Mouse (Mus musculus): ENCODE data around the gene Tm9sf4.
A peak's percentile ranks its signal among the peaks of the same experiment; 100 is the strongest.

Gene Tm9sf4

DNA sequence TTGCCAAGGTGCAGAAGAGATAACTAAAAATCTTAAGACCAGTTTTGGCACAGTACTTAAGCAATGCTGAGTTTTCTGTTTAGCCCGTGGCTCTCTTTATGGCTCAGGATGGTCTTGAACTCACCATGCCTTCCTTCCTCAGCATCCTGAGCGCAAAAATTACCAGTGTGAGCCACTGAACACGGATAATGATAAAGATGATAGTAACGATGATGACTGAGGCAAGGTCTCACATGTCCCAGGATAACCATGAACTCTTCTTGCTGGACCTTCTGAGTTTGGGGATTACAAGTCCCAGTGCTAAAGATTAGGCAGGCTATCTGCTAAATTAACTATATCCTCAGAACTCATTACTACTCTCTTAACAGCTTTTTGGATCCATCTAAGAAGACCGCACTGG is 970 bp upstream of the Tm9sf4 start:
- no peak for DNase-seq

DNA sequence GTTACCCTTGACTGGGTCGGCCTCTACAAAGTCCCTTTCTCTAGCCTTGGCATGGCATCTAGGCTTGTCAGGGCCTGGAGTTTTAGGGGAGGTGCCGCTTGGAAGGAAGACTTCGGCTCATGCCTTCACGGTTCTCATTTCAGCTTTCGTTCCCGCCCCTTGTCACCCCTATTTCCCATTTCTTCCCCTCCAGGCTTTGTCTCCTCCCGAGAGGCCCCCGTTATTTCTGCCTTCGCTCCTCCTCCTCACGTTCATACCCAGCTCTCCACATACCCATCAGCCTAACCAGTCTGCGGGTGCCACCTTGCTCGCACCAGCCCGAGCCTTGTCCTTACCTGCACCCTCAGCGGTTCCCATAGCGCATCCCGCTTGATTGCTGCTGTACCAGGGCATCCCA is 579 bp downstream of the Tm9sf4 start:
- no peak for DNase-seq

DNA sequence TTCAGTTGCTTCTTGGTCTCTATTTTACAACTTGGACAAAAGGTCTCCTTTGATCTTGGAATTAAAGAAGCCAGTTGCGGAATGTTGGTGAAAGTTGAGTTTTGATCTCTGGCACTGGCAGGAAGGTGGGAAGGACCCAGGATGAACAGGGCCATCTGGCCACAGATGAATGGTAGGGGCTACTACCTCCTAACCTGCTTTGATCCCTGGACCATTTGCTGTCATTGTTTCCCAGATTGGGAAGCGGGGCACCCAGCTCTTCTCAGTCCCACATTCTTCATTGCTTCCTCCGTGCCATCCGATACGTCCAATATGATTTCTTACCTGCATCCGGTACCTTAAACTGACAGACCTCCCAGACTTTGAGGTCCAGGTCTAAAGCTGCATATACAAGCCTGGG is 6.0 kb downstream of the Tm9sf4 start:
- no peak for DNase-seq

DNA sequence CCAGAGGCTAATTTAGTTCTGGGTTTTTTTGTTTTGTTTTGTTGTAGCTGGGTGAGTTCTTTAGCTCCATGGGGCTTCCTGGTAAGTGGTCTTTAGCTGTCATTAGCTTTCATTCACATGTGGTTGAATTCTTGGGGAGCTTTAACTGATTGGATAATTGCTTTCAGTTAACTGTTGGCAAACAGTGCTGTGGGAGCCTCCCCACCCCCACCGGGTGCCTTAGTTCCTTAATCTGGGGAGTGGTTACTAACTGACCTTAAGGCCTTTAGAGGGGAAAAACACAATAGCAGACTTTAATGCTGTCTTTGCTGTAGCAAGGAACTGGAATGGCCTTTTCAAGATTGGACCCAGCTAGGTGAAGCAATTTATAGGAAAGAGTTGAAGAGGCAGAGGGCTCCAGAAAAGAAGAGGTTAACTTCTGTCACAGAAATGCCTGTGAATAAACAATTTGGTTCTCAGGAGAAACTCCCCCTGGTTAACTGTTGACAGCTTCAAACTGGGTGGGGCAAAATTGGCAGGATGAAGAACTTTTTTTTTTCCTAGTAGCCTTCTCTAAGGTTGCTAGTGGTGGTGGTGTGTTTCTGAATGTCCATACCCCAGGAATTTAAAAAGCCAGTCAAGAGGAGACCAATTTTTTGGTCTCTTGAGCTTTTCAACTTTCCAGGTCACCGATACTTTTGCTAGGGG is 7.2 kb downstream of the Tm9sf4 start:
- DNase-seq = no peak

DNA sequence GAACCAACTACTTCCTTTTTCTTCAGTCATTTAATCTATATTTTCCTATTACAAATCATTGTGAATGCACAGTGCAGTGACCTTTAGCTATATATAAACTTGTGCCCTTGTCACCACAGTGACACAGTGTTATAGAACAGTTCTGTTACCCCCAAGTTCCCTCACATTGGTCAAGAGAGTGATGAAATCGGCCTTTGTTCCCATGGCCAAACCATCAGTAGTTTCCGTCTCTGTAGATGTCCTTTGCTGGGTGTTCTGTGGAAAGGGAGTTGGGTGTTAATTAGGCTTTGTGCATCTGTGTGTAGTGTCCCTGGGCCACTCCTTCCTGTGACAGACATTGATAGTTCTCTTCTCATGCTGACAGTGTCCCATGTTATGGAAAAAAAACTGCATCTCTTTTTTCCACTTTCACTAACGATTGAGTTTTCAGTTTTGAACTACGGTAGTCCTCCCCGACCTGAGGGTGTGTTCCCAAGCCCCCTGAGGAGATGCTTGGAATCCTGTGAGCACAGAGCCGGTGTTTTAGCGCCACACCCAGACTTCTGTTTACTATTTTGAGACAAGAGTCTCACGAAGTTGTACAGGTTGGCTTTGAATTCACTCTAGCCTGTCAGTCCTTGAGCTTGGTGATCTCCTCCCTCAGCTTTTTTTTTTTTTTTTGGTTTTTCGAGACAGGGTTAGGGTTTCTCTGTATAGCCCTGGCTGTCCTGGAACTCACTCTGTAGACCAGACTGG is 9.6 kb downstream of the Tm9sf4 start:
- DNase-seq = no peak

DNA sequence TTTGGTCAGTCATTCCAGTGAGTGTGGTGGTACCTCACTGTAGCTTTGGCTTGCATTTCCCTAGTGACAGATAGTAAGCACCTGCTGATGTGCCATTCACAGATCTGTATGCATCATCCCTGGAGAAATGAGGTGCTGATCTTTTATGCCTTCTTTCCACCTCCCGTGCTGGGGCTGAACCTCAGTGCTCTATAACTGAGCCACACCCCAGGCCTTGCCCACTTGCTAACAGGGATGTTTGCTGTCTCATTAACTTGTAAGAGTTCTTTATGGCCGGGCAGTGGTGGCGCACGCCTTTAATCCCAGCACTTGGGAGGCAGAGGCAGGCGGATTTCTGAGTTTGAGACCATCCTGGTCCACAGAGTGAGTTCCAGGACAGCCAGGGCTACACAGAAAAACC is 10.9 kb downstream of the Tm9sf4 start:
- DNase-seq = no peak

DNA sequence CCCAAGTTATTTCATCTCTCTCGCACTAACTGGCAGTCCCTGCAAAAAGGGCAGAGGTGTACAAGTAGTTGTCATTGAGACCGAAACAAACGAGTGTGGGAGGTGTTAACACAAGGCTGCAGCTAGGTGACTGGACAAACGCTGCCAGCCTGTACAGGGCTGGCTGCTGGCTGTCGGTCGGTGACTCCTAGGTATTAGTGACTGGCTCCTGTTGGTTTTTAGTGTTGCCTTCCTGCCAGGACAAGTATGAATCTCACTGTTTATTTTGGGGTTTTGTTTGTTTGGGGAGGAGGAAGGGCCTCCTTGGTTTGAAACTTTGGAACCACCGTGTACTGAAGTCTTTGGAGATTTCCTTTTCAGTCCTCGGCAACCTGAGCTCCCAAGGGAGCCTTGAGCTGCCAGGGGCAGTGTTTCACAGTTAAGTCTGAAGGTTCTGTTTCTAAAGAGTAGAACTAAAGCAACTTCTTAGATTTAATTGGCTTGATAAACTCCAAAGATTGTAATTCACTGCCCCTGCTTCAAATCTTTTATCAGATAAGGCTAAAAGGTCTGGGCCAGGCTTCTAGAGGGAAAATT is 15.0 kb downstream of the Tm9sf4 start:
- DNase-seq = no peak

DNA sequence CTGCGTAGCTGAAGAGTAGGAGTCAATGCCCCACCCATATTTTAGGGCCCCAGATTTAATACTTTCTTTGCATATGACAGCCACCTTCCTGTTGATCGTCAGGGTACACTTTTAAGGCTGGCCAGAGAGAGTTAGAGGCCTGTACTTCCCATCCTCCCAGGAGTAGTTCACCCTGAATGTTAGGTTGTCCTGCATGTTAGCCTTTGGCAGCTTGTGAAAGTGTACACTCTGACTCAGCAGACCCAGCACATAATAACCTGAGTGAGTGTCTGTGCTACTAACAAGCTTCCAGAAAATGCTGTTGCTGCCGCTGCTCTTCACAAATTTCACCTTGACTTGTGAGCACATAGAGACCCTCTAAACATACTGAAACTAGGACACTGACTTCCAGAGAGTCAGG is 16.1 kb downstream of the Tm9sf4 start:
- DNase-seq = no peak

DNA sequence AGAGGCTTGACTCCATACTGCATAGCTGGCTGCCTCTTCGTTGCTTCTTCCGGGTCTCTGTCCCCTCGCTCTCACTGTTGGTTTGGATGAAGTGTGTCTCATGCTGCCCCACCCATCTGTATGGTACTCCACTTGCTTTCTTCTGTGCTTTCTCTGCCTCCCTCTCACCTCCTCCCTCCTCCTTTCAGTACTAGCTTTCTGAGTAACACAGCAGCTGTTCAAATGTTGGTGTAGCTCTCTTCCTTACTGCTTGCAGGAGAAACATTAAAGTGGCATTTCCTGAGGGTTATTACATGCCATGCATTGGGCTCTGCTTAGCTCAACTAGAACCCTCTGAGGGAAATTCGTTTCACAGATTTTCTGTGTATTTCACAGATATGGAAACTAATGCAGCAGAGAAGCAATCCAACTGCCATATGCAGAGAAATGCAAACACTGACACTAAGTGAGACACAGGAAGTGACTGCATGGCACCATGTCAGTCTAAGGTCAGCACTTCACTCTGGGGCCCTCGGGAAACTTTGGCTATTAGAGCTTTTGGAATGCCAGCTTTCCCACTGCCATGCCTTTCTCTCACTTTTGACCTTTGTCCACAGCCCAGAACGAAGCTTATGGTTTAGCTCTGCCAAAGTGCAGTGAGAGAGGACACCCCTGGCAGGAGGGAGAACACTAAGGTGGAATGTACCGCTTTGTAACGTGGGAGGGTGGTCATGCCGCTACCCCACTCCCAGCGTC is 18.2 kb downstream of the Tm9sf4 start:
- DNase-seq = no peak

DNA sequence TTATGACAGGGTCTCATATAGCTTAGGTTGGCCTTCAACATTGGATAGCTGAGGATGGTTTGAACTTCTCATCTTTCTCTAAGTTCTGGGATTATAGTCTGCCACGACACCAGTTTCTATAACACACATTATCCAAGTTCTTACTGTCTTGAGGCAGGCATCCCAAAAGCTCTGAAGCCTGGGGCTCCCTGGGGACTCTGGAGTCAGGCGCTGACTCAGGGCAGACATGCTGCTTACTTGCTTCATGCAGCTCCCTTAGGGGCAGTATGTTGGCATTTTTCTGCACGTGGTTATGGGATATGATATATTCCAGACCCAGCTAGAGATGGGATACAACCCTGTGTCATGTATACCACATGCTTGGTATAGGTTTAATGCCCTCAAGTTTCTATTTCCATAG is 18.9 kb downstream of the Tm9sf4 start:
- no peak for DNase-seq

DNA sequence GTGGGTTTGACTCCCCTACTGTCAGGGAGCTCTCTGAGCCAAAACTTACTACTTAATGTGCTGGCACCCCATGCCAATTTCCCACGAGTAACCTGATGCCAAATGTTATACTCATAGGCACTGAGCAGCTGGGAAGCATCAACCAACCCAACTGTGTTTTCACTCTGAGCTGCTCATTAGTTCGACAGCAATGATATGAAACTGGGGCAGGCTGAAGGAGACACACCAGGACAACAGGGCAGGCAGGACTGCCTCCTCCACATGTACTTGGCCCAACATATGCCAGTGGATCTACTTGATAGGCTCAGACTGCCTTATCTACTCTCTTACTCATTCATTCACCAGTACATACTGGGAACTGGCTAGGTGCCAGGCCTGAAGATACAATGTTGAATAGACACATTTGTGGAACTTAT is 25.1 kb downstream of the Tm9sf4 start:
- peak; percentile 12 to 39 for DNase-seq

DNA sequence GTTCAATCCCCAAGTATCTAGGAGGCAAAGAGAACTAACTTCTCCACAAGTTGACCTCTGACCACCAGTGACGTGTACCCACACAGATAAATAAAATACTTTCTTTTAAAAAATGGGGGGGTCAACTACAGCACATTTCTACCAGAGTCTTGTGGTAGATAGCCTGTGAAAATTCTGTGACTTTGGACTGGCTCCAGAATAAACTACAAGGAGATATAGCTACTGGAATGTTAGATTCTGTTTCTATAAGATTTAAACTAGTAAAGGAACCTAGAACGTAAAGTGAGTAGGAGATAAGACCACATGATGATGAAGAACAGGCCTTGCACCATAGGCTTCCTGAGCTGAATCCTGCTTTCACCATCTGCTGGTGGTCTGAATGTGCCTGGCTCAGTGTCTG is 26.7 kb downstream of the Tm9sf4 start:
- DNase-seq = no peak

DNA sequence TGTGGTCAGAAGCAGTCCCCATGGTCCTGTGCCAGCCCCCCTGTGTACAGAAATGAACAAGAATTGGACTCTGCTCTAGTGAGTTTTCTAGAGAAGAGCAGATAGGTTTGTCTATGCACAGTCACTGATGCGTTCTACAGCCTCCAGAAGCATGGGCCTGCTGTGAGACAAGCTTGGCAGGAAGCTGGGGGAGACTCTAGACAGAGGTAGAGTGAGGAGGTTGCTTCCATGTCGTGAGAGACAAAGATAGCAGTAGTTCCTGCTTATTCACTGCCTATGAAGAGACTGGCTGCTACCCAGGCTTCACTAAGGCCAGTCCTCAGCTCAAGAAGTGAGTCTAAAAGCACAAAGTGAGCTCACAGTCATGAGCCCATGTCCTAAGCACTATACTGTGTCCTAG is 30.1 kb downstream of the Tm9sf4 start:
- DNase-seq = no peak

DNA sequence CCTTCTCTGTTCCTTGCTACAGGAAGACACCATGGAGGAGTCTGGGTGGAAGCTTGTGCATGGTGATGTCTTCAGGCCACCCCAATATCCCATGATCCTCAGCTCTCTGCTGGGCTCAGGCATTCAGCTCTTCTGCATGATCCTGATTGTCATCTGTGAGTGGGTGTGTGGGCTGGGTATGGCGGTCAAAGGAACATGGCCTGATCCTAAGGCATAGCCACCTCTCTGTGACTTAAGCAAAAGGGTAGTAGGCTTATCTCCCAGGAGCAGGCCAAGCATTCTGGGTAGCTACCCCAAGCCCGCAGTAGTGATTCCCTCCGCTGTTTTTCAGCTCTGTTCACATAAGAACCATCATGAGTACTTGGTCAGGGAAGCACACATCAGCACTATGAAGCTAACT is 33.2 kb downstream of the Tm9sf4 start:
- DNase-seq = no peak

DNA sequence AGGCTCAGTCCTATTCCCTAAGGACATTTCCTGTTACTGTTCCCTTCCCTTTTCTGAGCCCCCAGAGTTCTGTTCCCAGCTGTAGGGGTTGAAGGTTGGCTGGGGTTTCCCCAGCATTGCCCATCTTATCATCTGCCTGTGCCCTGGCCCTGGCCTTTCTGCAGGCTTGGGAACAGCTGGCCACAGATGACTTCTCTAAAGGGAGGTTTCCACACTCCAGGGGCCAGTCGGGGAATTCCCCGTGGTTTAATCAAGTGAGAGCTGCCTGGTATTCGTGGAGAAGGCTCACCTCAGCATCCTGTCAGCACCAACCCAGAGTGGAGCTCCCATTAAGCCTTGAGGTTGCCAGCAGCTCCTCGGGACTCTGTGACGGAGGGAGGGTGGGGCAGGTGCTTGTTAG is 37.4 kb downstream of the Tm9sf4 start:
- no peak for DNase-seq

DNA sequence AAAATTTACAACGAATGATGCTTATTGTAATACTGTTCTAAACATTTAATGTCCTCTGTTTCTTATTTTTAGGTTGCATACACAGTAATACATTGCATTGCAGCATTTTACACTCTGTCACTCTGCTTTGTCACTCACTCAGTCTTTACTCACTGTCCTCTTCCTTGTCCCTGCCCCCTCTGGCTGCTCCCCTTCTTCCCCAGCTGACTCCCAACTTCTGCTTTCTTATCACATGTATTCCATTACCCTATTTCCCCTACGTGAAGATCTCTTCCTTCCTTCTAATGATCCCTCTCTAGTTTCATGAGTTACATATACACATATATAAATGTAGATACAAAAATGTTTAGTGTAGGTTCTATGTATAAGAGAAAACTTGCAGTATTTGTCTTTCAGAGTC is 38.0 kb downstream of the Tm9sf4 start:
- no peak for DNase-seq

DNA sequence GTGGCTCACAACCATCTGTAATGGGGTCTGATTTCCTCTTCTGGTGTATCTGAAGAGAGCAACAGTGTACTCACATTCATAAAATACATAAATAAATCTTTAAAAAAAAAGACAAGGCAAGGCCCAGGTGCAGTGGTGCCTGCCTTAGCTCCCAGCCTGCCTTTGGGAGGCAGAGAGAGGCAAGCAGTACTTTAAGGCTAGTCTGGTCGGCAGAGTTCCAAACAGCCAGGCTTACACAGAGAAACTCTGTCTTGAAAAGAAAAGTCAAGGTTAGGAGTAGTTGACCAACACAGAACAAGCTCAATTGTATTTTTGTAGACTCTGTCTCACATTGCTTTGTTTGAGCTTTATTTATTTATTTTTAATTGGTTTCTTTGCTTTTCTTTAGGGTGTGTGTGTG is 41.7 kb downstream of the Tm9sf4 start:
- DNase-seq = no peak

DNA sequence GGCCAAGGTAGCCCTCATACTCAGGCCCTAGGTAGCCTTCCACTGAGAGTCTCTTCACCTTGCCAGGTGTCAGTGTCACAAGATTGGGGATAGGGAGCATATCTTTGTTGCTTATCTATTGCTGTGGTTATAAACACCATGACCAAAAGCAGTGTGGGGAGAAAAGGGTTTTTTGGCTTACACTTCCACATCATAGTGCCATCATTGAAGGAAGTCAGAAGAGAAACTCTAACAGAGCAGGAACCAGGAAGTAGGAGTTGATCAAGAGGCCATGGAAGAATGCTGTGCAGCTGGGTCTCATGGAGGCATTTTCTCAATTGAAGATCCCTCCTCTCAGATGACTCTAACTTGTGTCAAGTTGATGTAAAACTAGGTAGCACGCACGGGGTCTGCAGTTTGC is 47.0 kb downstream of the Tm9sf4 start:
- DNase-seq = no peak

DNA sequence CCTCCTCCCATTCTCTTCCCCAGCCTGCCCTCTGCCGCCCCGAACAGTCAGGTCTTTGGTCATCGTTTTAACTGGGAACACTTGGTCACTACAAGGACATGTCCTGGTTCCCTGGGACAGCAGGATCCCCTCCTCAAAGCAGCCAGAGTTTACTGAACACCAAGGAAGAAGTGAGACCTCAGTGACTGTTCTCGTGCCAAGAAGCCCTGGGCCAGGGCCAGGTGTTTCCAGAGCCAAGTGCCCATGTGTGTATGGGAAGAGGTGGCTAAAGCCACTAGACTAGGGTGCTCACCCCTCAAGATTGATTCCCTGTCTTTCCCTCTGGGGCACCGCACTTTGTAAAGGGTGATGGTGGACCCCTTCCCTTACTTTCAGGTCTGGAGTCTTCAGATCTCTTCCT is 48.2 kb downstream of the Tm9sf4 start:
- DNase-seq = peak; percentile 67 to 70

DNA sequence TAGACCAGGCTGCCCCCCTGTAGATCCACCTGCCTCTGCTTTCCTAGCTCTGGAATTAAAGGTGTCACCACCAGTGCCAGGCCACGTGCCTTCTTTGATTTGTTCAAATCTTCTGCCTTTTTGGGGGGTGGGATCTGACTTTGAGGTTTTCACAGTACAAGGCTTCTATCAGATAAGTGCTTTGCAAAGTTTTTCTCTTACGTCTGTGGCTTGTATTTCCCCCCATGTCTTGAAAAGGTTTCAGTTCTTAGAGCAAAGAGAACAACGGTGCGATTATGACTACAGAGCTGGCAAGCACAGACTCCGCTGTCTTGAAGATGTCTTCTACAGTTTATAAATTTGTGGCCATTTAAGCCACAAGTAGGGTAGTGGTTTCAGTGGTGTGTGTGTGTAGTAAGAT is 50.3 kb downstream of the Tm9sf4 start:
- DNase-seq = no peak

DNA sequence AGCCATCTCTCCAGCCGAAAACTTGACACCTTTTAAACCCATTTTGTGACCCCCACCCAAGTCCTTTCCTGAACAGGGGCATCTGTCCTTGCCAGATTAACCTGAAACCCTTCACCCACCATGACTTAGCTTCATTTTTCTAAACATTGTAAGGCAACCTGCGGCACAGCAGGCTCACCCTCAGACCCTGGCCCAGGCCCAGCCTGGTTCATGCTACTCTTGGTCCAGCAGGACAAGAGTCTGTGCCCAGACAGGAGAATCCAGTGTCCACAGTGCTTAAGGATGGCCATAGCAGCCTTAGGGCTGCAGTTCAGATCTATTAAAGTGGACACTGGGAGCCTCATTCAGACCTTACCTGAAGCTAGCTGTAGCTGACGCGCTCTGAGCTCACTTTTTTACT is 52.2 kb downstream of the Tm9sf4 start:
- peak; percentile 40 to 54 for DNase-seq

DNA sequence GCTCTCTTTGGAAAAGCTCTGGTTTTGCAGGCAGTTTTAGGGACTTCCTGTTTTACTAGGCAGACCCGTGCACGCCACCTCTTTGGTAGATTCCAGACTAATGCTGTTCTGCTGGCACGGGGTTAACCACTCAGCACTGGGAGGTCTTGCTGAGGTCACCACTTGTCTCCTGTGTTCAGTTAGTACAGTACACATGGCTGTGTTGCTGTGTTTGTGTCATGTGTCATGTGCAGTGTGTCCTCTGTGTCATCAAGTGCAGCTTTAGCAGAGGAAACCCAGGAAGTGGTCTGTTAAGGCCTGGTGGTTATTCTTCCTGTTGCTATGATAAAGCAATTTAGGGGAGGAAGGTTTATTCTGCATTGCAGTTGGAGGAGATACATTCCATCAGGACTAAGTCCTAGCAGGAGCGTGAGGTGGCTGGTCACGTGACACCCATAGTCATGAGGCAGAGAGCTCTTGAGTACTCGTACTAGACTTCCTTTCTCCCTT is 53.7 kb downstream of the Tm9sf4 start:
- DNase-seq = no peak

DNA sequence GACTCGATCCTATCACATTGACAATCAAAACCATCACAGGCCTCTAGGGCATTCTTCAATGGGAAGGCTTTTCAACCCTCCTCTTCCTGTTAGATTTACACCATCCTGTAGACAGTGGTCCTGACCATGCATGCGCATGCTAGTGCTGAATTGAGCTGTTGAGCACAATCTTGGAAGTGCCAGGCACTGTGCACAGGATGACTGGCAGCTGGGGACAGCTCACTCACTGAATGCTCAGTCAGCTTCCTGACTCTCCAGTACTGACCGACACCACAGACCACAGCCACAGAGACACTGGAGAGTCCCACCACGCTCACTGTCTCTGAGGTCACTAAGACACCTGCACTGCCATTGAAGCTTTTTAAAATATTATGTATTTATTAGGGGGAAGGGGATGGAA is 54.3 kb downstream of the Tm9sf4 start:
- DNase-seq = no peak

Data from cerebellum, postnatal 14 days (tissue).